In the genomic region with DNA sequence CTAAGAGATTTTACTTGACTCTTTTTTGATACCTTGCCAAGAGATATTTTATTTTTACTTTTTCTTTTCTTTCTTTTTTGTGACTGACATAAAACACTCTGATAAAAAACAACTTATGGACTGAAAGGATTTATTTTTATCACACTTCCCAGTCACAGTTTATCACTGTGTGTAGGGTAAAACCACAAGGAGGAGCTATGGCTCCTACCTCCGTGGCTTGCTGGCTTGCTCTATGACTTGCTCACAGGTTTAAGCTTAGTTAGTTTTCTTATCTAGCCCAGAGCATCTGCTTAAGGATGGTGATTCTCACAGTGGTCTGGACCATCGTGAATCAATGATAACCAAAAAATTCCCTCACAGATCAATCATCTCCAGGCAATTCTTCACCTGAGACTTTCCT, we compare ENCODE assay signal across 27 mouse cellular contexts.
DNase-seq lines count a peak whose midpoint lies in the region; ATAC-seq and TF ChIP-seq lines count a peak whose summit lies in the region.
"Had no signal": no experiment of that assay in that cellular context is flagged by ENCODE, and none has a peak within 500 bp of the region (broad histone marks: within the 10 kb centered on the region; RNA-seq: fewer than 3 reads in every experiment).

No protein-coding gene starts in this region.

- H3K4me2 ChIP-seq in forebrain, embryonic 14.5 days (ENCODE audit: low read length) = no peak overlapping the region
- no peak overlapping the region for H3K4me2 ChIP-seq in forebrain, embryonic 16.5 days (ENCODE audit: low read length)
- H3K4me2 ChIP-seq in heart, embryonic 11.5 days = no peak overlapping the region
- H3K4me2 ChIP-seq: embryonic facial prominence, embryonic 13.5 days; heart, embryonic 13.5 days; liver, embryonic 13.5 days; lung, embryonic 15.5 days; midbrain, embryonic 11.5 days; neural tube, embryonic 13.5 days had no signal

- H3K27me3 ChIP-seq in forebrain, embryonic 14.5 days (replicated peaks; ENCODE audit: control insufficient read depth, insufficient read depth, low read length) = no peaks in the 10 kb centered on the region
- H3K27me3 ChIP-seq in forebrain, embryonic 16.5 days (replicated peaks; ENCODE audit: control insufficient read depth, insufficient read depth, low read length) = no peaks in the 10 kb centered on the region
- no peaks in the 10 kb centered on the region for H3K27me3 ChIP-seq in MEL (ENCODE audit: control insufficient read depth in 1 of 2, insufficient read depth in 2 of 2, low read length in 2 of 2)
- H3K27me3 ChIP-seq in heart, embryonic 11.5 days (ENCODE audit: control insufficient read depth, insufficient read depth, low read length) = no peaks in the 10 kb centered on the region
- H3K27me3 ChIP-seq: CH12.LX; embryonic facial prominence, embryonic 13.5 days; heart, embryonic 13.5 days; liver, embryonic 13.5 days; lung, embryonic 15.5 days; neural tube, embryonic 13.5 days had no signal

- H3K9me3 ChIP-seq in forebrain, embryonic 14.5 days (replicated peaks; ENCODE audit: control insufficient read depth, low read length) = no peaks in the 10 kb centered on the region
- no peaks in the 10 kb centered on the region for H3K9me3 ChIP-seq in forebrain, embryonic 16.5 days (ENCODE audit: control insufficient read depth, low read length)
- H3K9me3 ChIP-seq in MEL (replicated peaks; ENCODE audit: insufficient read depth, low read length) = no peaks in the 10 kb centered on the region
- H3K9me3 ChIP-seq in heart, embryonic 11.5 days (replicated peaks; ENCODE audit: control insufficient read depth, low read length) = no peaks in the 10 kb centered on the region
- H3K9me3 ChIP-seq: embryonic facial prominence, embryonic 13.5 days; heart, embryonic 13.5 days; hindbrain, embryonic 10.5 days; liver, embryonic 13.5 days; lung, embryonic 15.5 days; neural tube, embryonic 13.5 days had no signal

- no peaks in the 10 kb centered on the region for H3K36me3 ChIP-seq in forebrain, embryonic 14.5 days (ENCODE audit: control insufficient read depth, insufficient read depth, low read length)
- no peaks in the 10 kb centered on the region for H3K36me3 ChIP-seq in forebrain, embryonic 16.5 days (ENCODE audit: control insufficient read depth, insufficient read depth)
- H3K36me3 ChIP-seq in MEL (ENCODE audit: control insufficient read depth in 1 of 2, insufficient read depth in 2 of 2, low read length in 2 of 2) = no peaks in the 10 kb centered on the region
- no peaks in the 10 kb centered on the region for H3K36me3 ChIP-seq in heart, embryonic 11.5 days (ENCODE audit: control insufficient read depth, insufficient read depth, low read length)
- H3K36me3 ChIP-seq: embryonic facial prominence, embryonic 13.5 days; heart, embryonic 13.5 days; hindbrain, embryonic 10.5 days; liver, embryonic 13.5 days; lung, embryonic 15.5 days; neural tube, embryonic 13.5 days had no signal

- no peak overlapping the region for H3K4me3 ChIP-seq in forebrain, embryonic 14.5 days (ENCODE audit: low read depth, low read length)
- no peak overlapping the region for H3K4me3 ChIP-seq in forebrain, embryonic 16.5 days (replicated peaks; ENCODE audit: low read length)
- no peak overlapping the region for H3K4me3 ChIP-seq in layer of hippocampus, adult 2 months
- no peak overlapping the region for H3K4me3 ChIP-seq in MEL (ENCODE audit: control insufficient read depth in 1 of 2, insufficient read depth in 1 of 2, low read depth in 2 of 2, low read length in 2 of 2)
- H3K4me3 ChIP-seq in heart, embryonic 11.5 days (ENCODE audit: low read depth, low read length) = no peak overlapping the region
- H3K4me3 ChIP-seq: embryonic facial prominence, embryonic 13.5 days; erythroblast, embryonic 14.5 days; heart, adult 2 months; heart, embryonic 13.5 days; hindbrain, embryonic 10.5 days; liver, embryonic 13.5 days; lung, embryonic 15.5 days; neural tube, embryonic 13.5 days had no signal

- no peak for TF ChIP-seq POLR2A in MEL (IDR thresholded peaks at IDR 0.05; ENCODE audit: control insufficient read depth in 1 of 2, insufficient read depth in 1 of 2, low read depth in 1 of 2, low read length in 2 of 2, poor library complexity in 1 of 2)

- no peaks in the 10 kb centered on the region for H3K4me1 ChIP-seq in forebrain, embryonic 14.5 days (ENCODE audit: control insufficient read depth, insufficient read depth, low read length)
- H3K4me1 ChIP-seq in forebrain, embryonic 16.5 days (replicated peaks; ENCODE audit: control insufficient read depth, insufficient read depth, low read length) = no peaks in the 10 kb centered on the region
- H3K4me1 ChIP-seq in MEL (ENCODE audit: control insufficient read depth in 1 of 2, insufficient read depth in 2 of 2, low read length in 2 of 2) = no peaks in the 10 kb centered on the region
- H3K4me1 ChIP-seq in heart, embryonic 11.5 days (ENCODE audit: control insufficient read depth, insufficient read depth, low read length) = no peaks in the 10 kb centered on the region
- H3K4me1 ChIP-seq: embryonic facial prominence, embryonic 13.5 days; heart, embryonic 13.5 days; hindbrain, embryonic 10.5 days; liver, embryonic 13.5 days; lung, embryonic 15.5 days; neural tube, embryonic 13.5 days had no signal

- DNase-seq in forebrain, embryonic 14.5 days (ENCODE audit: low spot score) = peak; percentile 19
- no peak for DNase-seq in layer of hippocampus, adult 2 months (ENCODE audit: low spot score in 2 of 2)
- DNase-seq in layer of hippocampus, adult 9-11 months = no peak
- DNase-seq in MEL (ENCODE audit: low read depth, low spot score) = peak; percentile 2
- DNase-seq in thymus, postnatal 14 days = no peak
- DNase-seq: adrenal gland, adult 8-10 months; cerebellum, adult 11 months; cerebellum, adult 9-10 months; cerebellum, postnatal 36 days; heart, adult 2 months; heart, postnatal 10 days; kidney, adult 8-10 months; kidney, postnatal 14 days; left cerebral cortex, postnatal 4 days; liver, embryonic 13.5 days had no signal

- WGBS in forebrain, embryonic 14.5 days = 77% methylated on average over 2 of the region's 2 CpGs
- 74% methylated on average over 2 of the region's 2 CpGs for WGBS in forebrain, embryonic 16.5 days
- WGBS in heart, embryonic 11.5 days (ENCODE audit: insufficient replicate concordance) = 65% methylated on average over 2 of the region's 2 CpGs

- TF ChIP-seq EP300 in MEL (IDR thresholded peaks at IDR 0.05; ENCODE audit: low read depth in 1 of 2, low read length in 2 of 2) = no peak

- peak; percentile 68 for TF ChIP-seq CTCF in layer of hippocampus, adult 2 months (conservative IDR thresholded peaks at IDR 0.05)
- no peak; a peak in 1 of 6 replicates for TF ChIP-seq CTCF in MEL (IDR thresholded peaks at IDR 0.05 in 2 of 3, conservative IDR thresholded peaks at IDR 0.05 in 1 of 3; ENCODE audit: control insufficient read depth in 1 of 3, insufficient read depth in 1 of 3, low read depth in 2 of 3, low read length in 3 of 3, poor library complexity in 1 of 3, severe bottlenecking in 1 of 3)

- H3K9ac ChIP-seq in forebrain, embryonic 14.5 days (ENCODE audit: low read length) = no peak overlapping the region
- no peak overlapping the region for H3K9ac ChIP-seq in forebrain, embryonic 16.5 days (replicated peaks; ENCODE audit: low read depth, low read length)
- H3K9ac ChIP-seq in MEL (ENCODE audit: control insufficient read depth, low read depth, low read length, poor library complexity, severe bottlenecking) = no peak overlapping the region
- no peak overlapping the region for H3K9ac ChIP-seq in heart, embryonic 11.5 days (ENCODE audit: low read depth, low read length)
- H3K9ac ChIP-seq: embryonic facial prominence, embryonic 13.5 days; heart, embryonic 13.5 days; liver, embryonic 13.5 days; lung, embryonic 15.5 days; neural tube, embryonic 13.5 days had no signal

- peak; percentile 16 for TF ChIP-seq RAD21 in MEL (IDR thresholded peaks at IDR 0.05; ENCODE audit: low read depth, low read length)

- H3K79me2 ChIP-seq in MEL (ENCODE audit: control insufficient read depth, insufficient read depth, low read length, poor library complexity) = no peaks in the 10 kb centered on the region

- no peak overlapping the region for H3K27ac ChIP-seq in forebrain, embryonic 14.5 days (ENCODE audit: low read depth, low read length)
- H3K27ac ChIP-seq in forebrain, embryonic 16.5 days (ENCODE audit: low read length) = no peak overlapping the region
- H3K27ac ChIP-seq in layer of hippocampus, adult 2 months = no peak overlapping the region
- no peak overlapping the region for H3K27ac ChIP-seq in MEL (ENCODE audit: control insufficient read depth, low read depth, low read length)
- H3K27ac ChIP-seq in heart, embryonic 11.5 days (ENCODE audit: low read depth, low read length) = no peak overlapping the region
- H3K27ac ChIP-seq: embryonic facial prominence, embryonic 13.5 days; heart, adult 2 months; heart, embryonic 13.5 days; hindbrain, embryonic 10.5 days; liver, embryonic 13.5 days; lung, embryonic 15.5 days; neural tube, embryonic 13.5 days had no signal

- ATAC-seq in forebrain, embryonic 14.5 days = no peak
- ATAC-seq in forebrain, embryonic 16.5 days = no peak
- ATAC-seq in hematopoietic stem cell, adult 5-6 weeks (replicated peaks in 1 of 2; ENCODE audit: insufficient read depth in 1 of 2, low FRiP score in 2 of 2, low TSS enrichment in 1 of 2, low read depth in 1 of 2, poor library complexity in 2 of 2, severe bottlenecking in 2 of 2) = peak; percentile 48 to 80; a peak in 2 of 4 replicates
- no peak for ATAC-seq in heart, embryonic 11.5 days (replicated peaks; ENCODE audit: insufficient number of reproducible peaks, low FRiP score, low TSS enrichment)
- ATAC-seq: hindbrain, embryonic 16.5 days had no signal

TF ChIP-seq in MEL, 35 proteins besides CTCF, POLR2A, EP300 and RAD21:
- TF ChIP-seq TBP (IDR thresholded peaks at IDR 0.05; ENCODE audit: low read depth, low read length) (no peak), SMC3 (IDR thresholded peaks at IDR 0.05; ENCODE audit: low read depth, low read length) (peak; percentile 27; the same call in 1 of the 2 replicates)
TF ChIP-seq in MEL: peak in this region for 1.

Comparison
In these comparisons a context has a peak if more than half of its experiments do, and no peak if none do; other contexts are left out.
1. ATAC-seq: peak in hematopoietic stem cell, adult 5-6 weeks (2 of 2); none in forebrain, embryonic 14.5 days (single experiment), forebrain, embryonic 16.5 days (single experiment) and heart, embryonic 11.5 days (single experiment).
2. DNase-seq: peak in forebrain, embryonic 14.5 days (single experiment) and MEL (single experiment); none in layer of hippocampus, adult 2 months (0 of 2), layer of hippocampus, adult 9-11 months (single experiment) and thymus, postnatal 14 days (single experiment).